8 mouse cellular contexts compared by ENCODE assay signal in the genomic region with DNA sequence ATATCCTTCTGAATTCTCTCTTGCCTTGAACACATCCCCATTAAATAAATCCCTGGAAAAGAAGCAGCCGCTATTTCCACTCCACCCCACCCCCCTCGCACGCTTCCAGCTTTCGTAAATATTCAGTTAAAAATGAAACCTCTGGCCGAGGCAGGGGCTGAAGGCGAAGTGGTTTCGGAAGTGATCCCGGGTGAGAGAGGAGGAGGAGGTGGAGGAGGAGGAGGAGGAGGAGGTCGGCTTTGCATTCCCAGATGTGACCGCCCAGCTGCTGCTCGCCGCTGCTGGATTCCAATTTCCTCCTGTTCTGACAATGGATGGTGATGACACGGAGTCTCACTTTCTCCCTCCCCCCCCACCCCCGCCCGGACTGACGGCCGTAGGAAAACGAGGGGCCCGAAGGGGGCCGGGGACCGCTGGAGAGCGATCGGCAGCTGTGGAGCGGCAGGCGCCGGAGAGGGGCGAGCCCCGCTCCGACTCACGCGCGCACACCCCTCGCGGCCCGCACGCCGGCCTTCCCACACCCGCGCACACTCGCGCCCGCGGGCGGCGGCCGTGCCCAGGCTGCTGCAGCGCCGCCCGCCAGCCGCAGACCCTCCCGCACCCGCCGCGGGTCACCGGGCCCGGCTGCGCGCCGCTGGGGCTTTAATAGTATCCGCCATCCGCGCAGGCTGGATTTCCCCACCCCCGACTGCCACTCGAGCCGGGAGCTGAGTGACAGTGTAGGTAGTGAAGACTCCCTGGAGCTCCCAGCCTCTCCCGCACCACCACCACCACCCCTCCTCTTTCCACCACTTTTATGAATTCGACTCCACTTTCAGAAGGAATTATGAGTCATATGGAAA. TPM values are rescaled to one million over a fixed set of nuclear protein-coding genes. Genes with fewer than 3 reads are reported as not detected.
DNase-seq lines count a peak whose midpoint lies in the region; ATAC-seq lines count a peak whose summit lies in the region.

A gene (minus strand): TSS at position 312 of the 842 bp plus-strand sequence.

- peak within 1 kb of the TSS; percentile 92 for H3K9ac ChIP-seq in hindbrain, embryonic 16.5 days (ENCODE audit: low read depth, low read length)

- no peaks in the 10 kb centered on the region for H3K27me3 ChIP-seq in hindbrain, embryonic 16.5 days (replicated peaks; ENCODE audit: control insufficient read depth, insufficient read depth, low read length)

- H3K36me3 ChIP-seq in hindbrain, embryonic 16.5 days (ENCODE audit: control insufficient read depth, insufficient read depth, low read length), result no peaks in the 10 kb centered on the region

- under 1% methylated on average over 49 of the region's 67 CpGs for WGBS in hindbrain, embryonic 16.5 days

- H3K4me2 ChIP-seq in hindbrain, embryonic 16.5 days (ENCODE audit: low read length), result peak within 1 kb of the TSS; percentile 55

- peak within 1 kb of the TSS; percentile 95 for H3K27ac ChIP-seq in hindbrain, embryonic 16.5 days (ENCODE audit: low read depth, low read length)

- DNase-seq in adrenal gland, adult (ENCODE audit: inconsistent age in 2 of 2, low spot score in 1 of 2), result peak; percentile 72 to 90
- DNase-seq in embryo, embryonic 10 days (ENCODE audit: low spot score), result peak; percentile 75
- DNase-seq in gastrocnemius, adult 8-10 months (ENCODE audit: low spot score in 2 of 2), result peak; percentile 17 to 42
- peak; percentile 53 to 63 for DNase-seq in left cerebral cortex, adult 8-10 months (ENCODE audit: low spot score in 2 of 2)
- peak; percentile 70 to 80 for DNase-seq in right cerebral cortex, adult 2 months (ENCODE audit: low spot score in 2 of 2)
- DNase-seq in yolk sac, embryonic 10.5 days (ENCODE audit: low spot score), result peak; percentile 53

- peak within 1 kb of the TSS; percentile 76 for H3K4me3 ChIP-seq in hindbrain, embryonic 16.5 days (ENCODE audit: low read length)

- ATAC-seq in hindbrain, embryonic 16.5 days, result peak; percentile 81
- peak; percentile 25 for ATAC-seq in megakaryocyte, adult 5-6 weeks (ENCODE audit: poor library complexity, severe bottlenecking)

- peaks cover 17% of the 10 kb centered on the region for H3K4me1 ChIP-seq in hindbrain, embryonic 16.5 days (ENCODE audit: control insufficient read depth, insufficient read depth, low read depth, low read length)

- no peaks in the 10 kb centered on the region for H3K9me3 ChIP-seq in hindbrain, embryonic 16.5 days (ENCODE audit: control insufficient read depth, low read length)

RNA-seq across cellular contexts. Expression of the gene that starts here (rescaled TPM):
- total RNA-seq in gastrocnemius, adult 8-10 months (2022), result 10 to 100 TPM in 3 of 4 experiments, 1 to 10 TPM in 1; 9.7 to 12.1 (median 11.0) TPM
- 27.2 and 30.5 TPM in 2 replicates for polyA plus RNA-seq in hindbrain, embryonic 16.5 days (2015; fragmentation: Nextera tagmentation; extraction: Ambion mirVana)
- 10 to 100 TPM; 16.7 to 21.8 (median 20.6) TPM for total RNA-seq in left cerebral cortex, adult 8-10 months (2022)
- total RNA-seq in megakaryocyte, adult 5-6 weeks (2015), result 92.0 and 102 TPM in 2 replicates
- total RNA-seq in megakaryocyte, adult 5-6 weeks (2017), result 62.3 and 71.4 TPM in 2 replicates

Comparison
In these comparisons a context has a peak if more than half of its experiments do, and no peak if none do; other contexts are left out.
1. Peak in every context shown above with its lines: DNase-seq, ATAC-seq, H3K4me3 ChIP-seq and H3K27ac ChIP-seq.
2. DNase-seq: peak in every context shown above with its lines; median percentile 81 in adrenal gland, adult; 75 in embryo, embryonic 10 days; 75 in right cerebral cortex, adult 2 months; 58 in left cerebral cortex, adult 8-10 months; 53 in yolk sac, embryonic 10.5 days; 30 in gastrocnemius, adult 8-10 months.